Mouse (Mus musculus) spleen, postnatal 14 days (tissue): Measurements from ENCODE around the gene Hspa8.
"Not testable (repeated sequence)": the region's sequence is repeated elsewhere in the genome, so short reads cannot be mapped to it uniquely, and the experiment has no call there.

Source experiments
- DNase-seq, 2 experiments: peaks; one replicate each; pipeline ENCODE4 v3.0.0; 2021 to 2022; ENCODE audit warnings: low spot score in 2 of 2

The Hspa8 gene

GRCm38 (mm10) chr9:40784374-40784967 is 16.3 kb upstream of the Hspa8 start:
- no peak for DNase-seq

DNA sequence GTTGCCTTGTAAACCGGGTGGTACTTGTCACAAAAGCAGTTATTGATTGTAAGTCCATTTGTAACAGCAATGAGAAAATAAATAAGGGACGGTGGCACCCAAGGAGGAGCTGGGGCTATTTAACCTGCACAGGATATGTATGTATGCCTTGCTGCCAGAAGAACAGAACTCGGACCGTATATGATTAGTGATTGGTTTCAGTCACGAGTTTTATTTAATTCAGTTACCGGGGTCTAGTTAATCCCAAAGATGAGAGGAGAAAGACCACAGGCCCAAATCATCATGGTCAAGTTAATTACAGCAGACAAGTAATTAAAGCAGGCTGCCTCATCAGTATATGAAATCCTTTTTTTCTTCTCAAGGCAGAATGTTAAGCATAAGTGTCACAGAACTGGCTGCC is 15.3 kb upstream of the Hspa8 start:
- no peak for DNase-seq

GRCm38 (mm10) chr9:40786820-40787219 is 14.0 kb upstream of the Hspa8 start:
- DNase-seq = not testable (repeated sequence)

- DNase-seq = no peak
Observed at GRCm38 (mm10) chr9:40791864-40792633, 8.7 kb upstream of the Hspa8 start.

DNA sequence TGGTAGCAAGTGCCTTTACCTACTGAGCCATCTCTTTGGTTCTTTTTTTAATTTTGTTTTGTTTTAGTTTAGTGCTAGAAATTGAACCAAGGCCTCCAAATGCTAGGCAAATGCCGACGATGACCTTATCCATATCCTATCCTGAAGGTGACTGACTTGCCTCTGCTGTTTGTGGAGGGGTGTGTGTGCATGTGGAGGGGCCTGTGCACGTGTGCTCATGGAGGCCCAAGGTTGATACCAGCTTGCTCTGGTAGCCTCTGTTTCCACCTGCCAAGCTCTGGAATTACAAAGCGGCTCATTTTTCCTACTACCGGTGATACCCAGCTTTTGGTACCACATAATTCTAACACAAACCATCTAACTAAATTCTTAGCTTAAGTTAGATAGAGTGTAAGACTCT is 7.2 kb upstream of the Hspa8 start:
- no peak for DNase-seq

DNA sequence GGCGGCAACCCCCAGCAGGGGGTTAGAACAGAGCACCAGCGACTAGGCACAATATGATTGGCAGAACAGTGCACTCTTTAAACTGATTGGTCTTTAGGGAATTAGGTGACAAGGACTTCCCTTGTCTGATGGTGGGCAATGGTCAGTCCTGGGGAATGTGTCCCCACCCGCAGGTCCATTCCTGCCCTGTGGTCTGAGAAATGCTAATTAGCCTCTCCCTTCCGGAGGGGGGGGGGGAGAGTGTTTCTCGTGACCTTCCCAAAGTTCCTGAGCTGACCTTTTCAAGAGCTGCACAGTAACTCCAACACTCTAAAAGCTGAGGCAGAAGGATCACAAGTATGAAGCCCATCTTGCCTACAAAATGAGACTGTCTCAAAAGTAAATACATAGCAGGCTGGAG is 6.5 kb upstream of the Hspa8 start:
- DNase-seq = no peak

GRCm38 (mm10) chr9:40794926-40795325 is 5.9 kb upstream of the Hspa8 start:
- no peak for DNase-seq

- DNase-seq = no peak
Observed at GRCm38 (mm10) chr9:40795562-40795961, 5.2 kb upstream of the Hspa8 start.

GRCm38 (mm10) chr9:40796054-40796453 is 4.7 kb upstream of the Hspa8 start:
- DNase-seq = no peak

- no peak for DNase-seq
Observed at GRCm38 (mm10) chr9:40798247-40798960, 2.4 kb upstream of the Hspa8 start.

- DNase-seq = no peak
Observed at GRCm38 (mm10) chr9:40799112-40799511, 1.7 kb upstream of the Hspa8 start.

DNA sequence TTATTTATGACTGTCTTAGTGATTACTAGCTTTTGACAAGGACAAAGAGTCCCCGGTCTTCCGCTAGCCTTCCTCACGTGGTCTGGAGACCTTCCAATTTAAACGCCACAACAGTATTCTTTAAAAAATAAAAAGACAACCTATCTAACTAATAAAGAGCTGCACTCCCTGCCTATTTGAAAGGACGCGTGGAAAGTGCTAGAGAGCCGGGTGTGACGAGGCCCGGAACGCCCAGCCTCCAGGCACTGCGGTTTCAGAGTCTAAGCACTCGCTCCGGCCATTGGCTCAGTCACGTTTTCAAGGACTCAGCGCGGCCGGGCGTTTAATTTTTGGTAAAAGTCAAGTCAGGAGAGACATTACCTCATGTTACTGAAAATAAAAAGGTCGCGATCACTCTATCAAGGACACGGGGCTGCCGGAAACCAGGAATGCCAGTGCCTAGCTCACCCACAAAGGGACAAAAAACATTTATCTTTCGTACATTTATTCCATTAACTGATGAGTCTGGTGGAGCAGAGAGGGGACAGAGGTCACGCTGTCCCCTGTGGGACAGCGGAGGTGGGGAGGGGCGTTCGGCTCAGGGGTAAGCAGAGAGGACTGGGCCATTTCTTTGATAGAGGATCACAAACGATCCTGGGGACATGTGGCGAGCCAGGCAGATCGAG is 815 bp upstream of the Hspa8 start:
- peak; percentile 48 to 60 for DNase-seq

- not testable (repeated sequence) for DNase-seq
Observed at GRCm38 (mm10) chr9:40801614-40802532, 1.1 kb downstream of the Hspa8 start.

GRCm38 (mm10) chr9:40802533-40802875 is 1.7 kb downstream of the Hspa8 start:
- DNase-seq = not testable (repeated sequence)

- DNase-seq = not testable (repeated sequence)
Observed at GRCm38 (mm10) chr9:40804576-40804975, 3.8 kb downstream of the Hspa8 start.

- peak; percentile 46 to 81 for DNase-seq
Observed at GRCm38 (mm10) chr9:40805263-40805662, 4.5 kb downstream of the Hspa8 start.

DNA sequence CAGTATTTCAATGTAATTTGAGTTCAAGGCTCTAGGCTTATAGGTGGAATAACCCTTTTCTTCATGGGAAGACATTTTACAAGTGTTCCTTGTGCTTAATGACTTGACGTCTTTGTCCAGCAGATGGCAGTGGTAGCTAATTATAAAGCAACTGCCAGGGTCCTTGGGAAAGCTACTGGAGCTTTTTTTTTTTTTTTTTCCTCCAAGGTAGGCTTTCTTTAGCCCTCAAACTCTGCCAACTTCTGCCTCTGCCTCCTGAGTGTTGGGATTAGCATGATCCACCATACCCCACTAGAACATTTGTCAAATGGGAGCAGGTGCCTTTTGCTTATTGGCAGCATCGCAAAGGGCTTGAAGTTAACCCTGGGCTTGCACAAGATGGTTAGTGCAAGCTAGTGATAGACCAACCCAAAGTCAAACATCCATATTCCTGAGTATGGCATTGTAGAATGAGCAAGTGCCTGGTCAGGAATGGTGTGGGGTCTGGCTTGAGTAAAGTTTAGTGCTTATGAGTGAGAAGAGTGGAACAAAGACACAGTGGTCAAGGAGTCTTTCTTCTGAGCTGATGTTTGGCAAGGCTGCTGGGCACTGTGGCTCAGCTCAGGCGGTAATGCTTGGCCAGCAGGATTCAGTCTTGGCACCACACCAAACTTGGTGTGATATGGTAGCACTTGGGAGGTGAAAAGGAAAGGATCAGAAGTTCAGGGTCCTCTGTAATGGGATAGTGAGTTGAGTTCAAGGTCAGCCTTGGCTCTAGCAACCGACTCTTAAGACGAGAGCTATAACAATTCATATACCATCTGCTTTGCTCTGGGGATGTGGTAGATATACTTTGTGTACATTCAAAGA is 5.9 kb downstream of the Hspa8 start:
- DNase-seq = no peak

GRCm38 (mm10) chr9:40807289-40807920 is 6.6 kb downstream of the Hspa8 start:
- DNase-seq = no peak

DNA sequence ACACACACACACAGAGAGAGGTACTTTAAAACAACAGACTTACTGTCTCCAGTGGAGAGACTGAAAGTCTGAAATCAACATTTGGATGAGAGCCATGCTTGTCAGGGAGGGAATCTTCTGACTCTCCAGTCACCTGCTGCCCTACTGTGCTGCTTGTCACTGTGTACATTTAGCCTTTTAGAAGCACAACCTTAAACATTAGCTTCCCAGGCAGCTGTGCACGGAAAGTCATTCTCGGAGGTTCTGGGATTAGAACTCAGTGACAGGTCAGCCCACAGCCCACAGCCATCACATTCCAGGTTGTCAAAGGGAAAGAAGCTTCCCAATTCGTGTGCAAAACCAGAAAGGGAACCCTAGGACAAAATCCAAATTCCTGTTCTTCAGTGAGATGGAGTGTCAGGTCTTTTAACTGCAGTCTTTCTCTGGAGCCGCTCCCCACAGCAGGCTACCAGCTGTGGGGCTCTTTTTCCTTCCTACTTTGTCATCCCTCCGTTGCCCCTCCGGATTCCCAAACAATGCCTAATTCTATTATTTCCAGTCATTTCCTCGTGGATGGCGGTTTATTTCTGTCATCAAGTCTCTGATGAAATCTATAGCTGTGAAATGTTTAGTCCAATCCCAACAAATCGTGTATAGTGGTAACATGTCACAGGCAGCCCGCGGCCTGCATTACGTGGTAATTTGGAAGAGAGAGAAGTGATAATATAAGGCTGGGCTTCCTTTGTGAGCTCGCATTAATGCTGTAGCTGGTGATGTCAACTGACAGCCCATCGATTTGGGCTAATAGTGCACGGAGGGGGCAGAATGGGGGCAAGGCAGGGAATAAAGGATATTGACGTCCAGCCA is 7.5 kb downstream of the Hspa8 start:
- no peak for DNase-seq
